Mouse (Mus musculus) C2C12 (cell line): ENCODE measurements around the gene Lama2. TPM values are rescaled to one million over a fixed set of nuclear protein-coding genes. Genes with fewer than 3 reads are reported as not detected.

Source experiments
- H3K27me3 ChIP-seq: one replicate; pipeline ENCODE4 v1.6.1; 2011; ENCODE audit not compliant: control insufficient read depth, insufficient read depth, insufficient read length
- H3K36me3 ChIP-seq: one replicate; pipeline ENCODE4 v1.6.1; 2011; ENCODE audit not compliant: control insufficient read depth, insufficient read depth
- H3K4me3 ChIP-seq: one replicate; pipeline ENCODE4 v1.5.1; 2011; ENCODE audit warnings: mild to moderate bottlenecking, control low read depth; ENCODE audit not compliant: poor library complexity, insufficient read depth, severe bottlenecking
- H3K79me2 ChIP-seq: one replicate; pipeline ENCODE4 v1.6.1; 2011; ENCODE audit not compliant: control insufficient read depth, insufficient read depth
- H3K79me3 ChIP-seq: one replicate; pipeline ENCODE4 v1.6.1; 2011; ENCODE audit warnings: low read depth, control low read depth
- H3ac ChIP-seq: one replicate; pipeline ENCODE3; 2011; ENCODE audit warnings: low read depth; ENCODE audit not compliant: control insufficient read depth, insufficient read length
- CEBPB ChIP-seq: IDR thresholded peaks from one replicate; pipeline ENCODE4 v1.6.1; 2011; ENCODE audit warnings: low read depth, mild to moderate bottlenecking, control low read depth, moderate library complexity
- CTCF ChIP-seq: IDR thresholded peaks from one replicate; pipeline ENCODE4 v1.5.1; 2011; ENCODE audit not compliant: control insufficient read depth, insufficient read depth, insufficient read length
- FOSL1 ChIP-seq: IDR thresholded peaks from one replicate; pipeline ENCODE4 v1.8.0; 2011; ENCODE audit warnings: mild to moderate bottlenecking, low read length; ENCODE audit not compliant: poor library complexity, insufficient read depth, severe bottlenecking
- MAX ChIP-seq: IDR thresholded peaks from one replicate; pipeline ENCODE4 v1.6.1; 2011; ENCODE audit warnings: mild to moderate bottlenecking, control low read depth
- MYOD1 ChIP-seq: IDR thresholded peaks from one replicate; pipeline ENCODE4 v1.6.1; 2011; ENCODE audit warnings: low read depth; ENCODE audit not compliant: control insufficient read depth, insufficient read length
- MYOG ChIP-seq: IDR thresholded peaks from one replicate; pipeline ENCODE4 v1.6.1; 2011; ENCODE audit not compliant: control insufficient read depth, insufficient read length; ENCODE audit errors: extremely low read depth
- USF1 ChIP-seq: IDR thresholded peaks from one replicate; pipeline ENCODE4 v1.6.1; 2011; ENCODE audit warnings: low read depth, mild to moderate bottlenecking, control low read depth, moderate library complexity
- polyA plus RNA-seq: library from polyadenylated mRNA; unstranded; fragments of >200 nt; fragmentation: generic; extraction: Trizol; gene quantifications from one replicate; pipeline ENCODE4 v1.2.1, GENCODE M21; 2012; ENCODE audit warnings: missing spikeins

Gene Lama2
- polyA plus RNA-seq, 1 experiment, result 5.0 TPM

DNA sequence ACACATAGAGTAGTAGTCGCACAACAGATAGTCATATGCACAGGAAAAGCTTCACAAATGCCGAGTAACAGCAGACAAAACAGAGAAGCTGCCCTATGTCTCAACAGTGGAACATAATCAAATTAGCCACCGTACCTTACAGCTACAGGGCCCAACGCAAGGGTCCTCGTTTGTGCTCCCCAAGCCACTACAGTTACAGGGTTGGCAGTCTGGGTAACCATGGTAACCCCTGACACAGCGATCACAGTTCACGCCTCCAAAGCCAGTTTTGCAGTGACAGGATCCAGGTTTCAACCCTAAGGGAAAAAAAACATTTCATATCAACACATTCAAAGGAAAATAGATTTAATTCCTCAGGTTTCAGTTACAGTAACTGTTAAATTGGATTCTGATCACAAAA, 275.3 kb downstream of the Lama2 start:
- H3K79me2 ChIP-seq, result no peaks in the 10 kb centered on the region
- TF ChIP-seq MYOD1 (no peak), CTCF (no peak), MYOG (no peak), CEBPB (no peak), MAX (no peak), USF1 (no peak), FOSL1 (no peak)
- H3K36me3 ChIP-seq, result no peaks in the 10 kb centered on the region
- H3K4me3 ChIP-seq, result no peak overlapping the region
- H3ac ChIP-seq, result no peak overlapping the region
- no peaks in the 10 kb centered on the region for H3K79me3 ChIP-seq
- H3K27me3 ChIP-seq, result no peaks in the 10 kb centered on the region

DNA sequence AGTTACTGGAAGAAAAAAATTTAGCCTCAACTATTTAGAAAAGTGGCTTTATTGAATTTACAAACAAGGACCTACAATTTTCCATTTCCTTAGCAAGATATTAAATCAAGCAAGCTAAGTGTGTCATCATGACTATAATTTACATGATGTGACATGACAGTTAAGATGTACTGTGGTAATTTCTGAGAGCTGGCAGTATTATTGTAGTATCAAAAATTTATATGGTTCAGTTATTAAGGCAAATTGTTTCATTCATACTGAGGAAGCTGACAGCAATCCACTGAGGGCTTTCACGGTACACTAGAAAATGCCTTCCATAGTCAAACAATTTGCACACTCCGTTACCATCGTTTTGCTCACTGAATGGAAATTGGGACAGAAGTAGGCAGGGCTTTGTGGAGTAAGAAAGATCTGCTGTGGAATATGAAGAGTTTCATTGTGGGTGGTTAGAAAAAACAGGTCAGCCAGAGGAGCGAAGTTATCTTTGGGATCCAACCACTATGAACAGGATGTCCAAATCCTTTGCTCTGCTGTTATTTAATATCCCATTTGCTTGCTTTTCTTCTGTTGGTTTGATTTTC, 297.1 kb downstream of the Lama2 start:
- Histone ChIP-seq H3ac (no peak overlapping the region), H3K79me3 (no peaks in the 10 kb centered on the region), H3K4me3 (no peak overlapping the region), H3K79me2 (no peaks in the 10 kb centered on the region), H3K27me3 (no peaks in the 10 kb centered on the region), H3K36me3 (no peaks in the 10 kb centered on the region)
- TF ChIP-seq CTCF, result no peak
- TF ChIP-seq CEBPB, result no peak
- TF ChIP-seq MYOG, result no peak
- no peak for TF ChIP-seq USF1
- TF ChIP-seq MAX, result no peak
- no peak for TF ChIP-seq MYOD1
- TF ChIP-seq FOSL1, result no peak

DNA sequence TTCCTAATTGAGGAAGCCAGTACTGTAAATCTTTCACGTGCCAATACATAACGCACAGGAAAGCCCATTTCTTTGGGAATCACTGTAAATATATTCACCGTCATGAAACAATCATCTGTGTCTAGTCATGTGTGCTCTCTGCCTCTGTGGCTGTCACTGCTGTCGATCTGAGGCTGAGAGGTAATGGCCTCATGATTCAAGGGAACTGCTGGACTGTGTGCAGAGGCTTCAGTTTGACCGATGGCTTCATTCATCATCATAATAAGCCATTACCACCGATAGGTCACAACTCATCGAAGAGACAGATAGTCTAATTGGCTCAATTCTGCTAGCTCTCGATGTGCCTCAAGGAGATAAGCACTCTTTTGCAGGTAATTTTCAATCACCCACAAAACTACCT, 312.1 kb downstream of the Lama2 start:
- Histone ChIP-seq H3K79me2 (no peaks in the 10 kb centered on the region), H3K27me3 (no peaks in the 10 kb centered on the region), H3K4me3 (no peak overlapping the region), H3K79me3 (no peaks in the 10 kb centered on the region), H3K36me3 (no peaks in the 10 kb centered on the region), H3ac (no peak overlapping the region)
- TF ChIP-seq MYOG (no peak), USF1 (no peak), FOSL1 (no peak), MYOD1 (no peak), MAX (no peak), CEBPB (no peak), CTCF (no peak)

DNA sequence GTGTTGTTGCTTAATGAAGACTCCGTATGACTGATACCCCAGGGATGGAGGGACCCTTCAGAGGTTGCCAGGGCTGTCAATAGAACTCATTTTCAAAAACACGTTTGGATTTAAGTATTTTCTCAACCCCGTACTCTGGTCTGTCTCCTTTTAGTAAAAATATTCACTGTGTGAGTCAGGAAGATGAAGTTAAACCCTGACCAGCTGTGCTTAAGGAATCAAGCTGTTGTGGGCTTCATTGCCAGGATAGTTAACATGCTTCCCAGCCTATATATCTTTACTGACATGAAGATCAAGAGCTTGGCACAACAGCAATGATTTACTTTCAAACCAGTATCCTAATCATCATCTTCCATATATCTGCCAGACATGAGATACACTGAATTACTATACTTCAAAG, 314.3 kb downstream of the Lama2 start:
- no peaks in the 10 kb centered on the region for H3K36me3 ChIP-seq
- TF ChIP-seq CTCF, result no peak
- no peak for TF ChIP-seq MYOD1
- no peak for TF ChIP-seq FOSL1
- no peak for TF ChIP-seq MYOG
- TF ChIP-seq MAX, result no peak
- no peak for TF ChIP-seq USF1
- TF ChIP-seq CEBPB, result no peak
- H3K79me2 ChIP-seq, result no peaks in the 10 kb centered on the region
- no peaks in the 10 kb centered on the region for H3K79me3 ChIP-seq
- no peak overlapping the region for H3ac ChIP-seq
- H3K27me3 ChIP-seq, result no peaks in the 10 kb centered on the region
- H3K4me3 ChIP-seq, result no peak overlapping the region

DNA sequence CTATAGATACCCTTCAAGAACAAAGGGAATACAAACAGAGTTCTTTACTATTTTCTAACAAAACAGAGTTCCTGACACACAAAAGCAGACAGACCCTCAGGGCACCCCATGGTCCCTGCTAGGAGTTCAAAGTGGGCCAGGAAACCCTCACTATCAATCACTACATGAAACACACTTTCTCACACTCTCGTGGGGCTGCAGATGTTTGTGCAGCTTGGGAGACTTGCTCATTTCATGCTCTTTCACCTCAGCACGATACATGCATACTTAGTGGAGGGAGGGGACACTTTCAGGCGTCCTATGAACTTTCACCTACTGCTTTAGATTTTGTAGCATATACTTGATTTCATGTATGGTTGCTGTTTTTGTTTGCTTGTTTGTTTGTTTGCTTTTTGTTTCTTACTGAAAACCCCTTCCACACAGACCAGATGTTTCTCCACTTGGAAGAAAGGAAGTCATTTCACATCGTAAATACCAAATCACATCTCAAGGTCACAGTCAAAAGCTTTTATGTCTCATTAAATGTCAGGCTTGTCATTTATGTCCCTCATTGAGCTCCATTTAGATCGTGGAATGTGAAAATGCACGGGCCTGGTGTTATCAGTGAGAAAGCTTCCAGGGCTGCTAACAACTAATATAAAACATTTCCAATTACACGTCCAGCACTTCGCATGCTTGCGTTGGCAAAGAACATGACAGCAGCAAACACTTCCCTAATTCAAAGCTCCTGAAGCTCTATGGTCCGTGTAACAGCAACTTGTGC, 334.3 kb downstream of the Lama2 start:
- Histone ChIP-seq H3K27me3 (no peaks in the 10 kb centered on the region), H3ac (no peak overlapping the region), H3K4me3 (no peak overlapping the region), H3K36me3 (no peaks in the 10 kb centered on the region), H3K79me3 (no peaks in the 10 kb centered on the region), H3K79me2 (no peaks in the 10 kb centered on the region)
- TF ChIP-seq MYOG (no peak), MAX (no peak), MYOD1 (no peak), USF1 (no peak), CTCF (no peak), CEBPB (no peak), FOSL1 (no peak)

DNA sequence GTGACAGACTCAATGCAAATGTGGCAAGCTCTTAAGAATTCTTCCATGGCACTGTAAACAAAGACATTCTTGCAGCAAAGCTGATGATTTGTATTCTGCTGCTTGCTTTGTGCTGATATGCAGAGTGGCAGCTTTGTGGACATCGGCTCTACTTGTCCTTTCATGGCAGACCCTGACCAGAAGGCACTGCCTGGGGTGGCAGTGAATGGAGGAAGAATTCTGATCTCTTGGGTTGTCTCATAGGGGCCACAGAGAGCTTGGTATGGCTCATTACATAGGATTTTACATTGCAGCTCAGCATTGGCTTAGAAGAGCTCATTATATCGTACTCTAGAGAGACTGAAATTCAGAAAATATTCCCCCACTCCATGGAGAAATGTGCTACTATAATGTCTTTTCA, 352.1 kb downstream of the Lama2 start:
- Histone ChIP-seq H3K79me3 (no peaks in the 10 kb centered on the region), H3K36me3 (no peaks in the 10 kb centered on the region)
- TF ChIP-seq MYOG, result no peak
- TF ChIP-seq MYOD1, result no peak
- TF ChIP-seq FOSL1, result no peak
- no peak for TF ChIP-seq CEBPB
- no peak for TF ChIP-seq CTCF

More for the DNA sequence above, 352.1 kb downstream of the Lama2 start:
- no peak overlapping the region for H3ac ChIP-seq
- no peaks in the 10 kb centered on the region for H3K27me3 ChIP-seq
- no peak overlapping the region for H3K4me3 ChIP-seq
- no peaks in the 10 kb centered on the region for H3K79me2 ChIP-seq
